Mouse (Mus musculus): Measurements from ENCODE around the gene Actg2.

Actg2 gene

GRCm38 (mm10) chr6:83512495-83512894 lies 23.6 kb downstream of the Actg2 start:
- peak; percentile 74 for DNase-seq (ENCODE audit: low spot score)

- no peak for DNase-seq (ENCODE audit: low spot score)
Observed at GRCm38 (mm10) chr6:83510210-83510609, 25.9 kb downstream of the Actg2 start.

- peak; percentile 8 for DNase-seq (ENCODE audit: low spot score)
Observed at GRCm38 (mm10) chr6:83509442-83509841, 26.6 kb downstream of the Actg2 start.

GRCm38 (mm10) chr6:83507168-83507546 lies 28.9 kb downstream of the Actg2 start:
- DNase-seq (ENCODE audit: low spot score) = no peak

DNA sequence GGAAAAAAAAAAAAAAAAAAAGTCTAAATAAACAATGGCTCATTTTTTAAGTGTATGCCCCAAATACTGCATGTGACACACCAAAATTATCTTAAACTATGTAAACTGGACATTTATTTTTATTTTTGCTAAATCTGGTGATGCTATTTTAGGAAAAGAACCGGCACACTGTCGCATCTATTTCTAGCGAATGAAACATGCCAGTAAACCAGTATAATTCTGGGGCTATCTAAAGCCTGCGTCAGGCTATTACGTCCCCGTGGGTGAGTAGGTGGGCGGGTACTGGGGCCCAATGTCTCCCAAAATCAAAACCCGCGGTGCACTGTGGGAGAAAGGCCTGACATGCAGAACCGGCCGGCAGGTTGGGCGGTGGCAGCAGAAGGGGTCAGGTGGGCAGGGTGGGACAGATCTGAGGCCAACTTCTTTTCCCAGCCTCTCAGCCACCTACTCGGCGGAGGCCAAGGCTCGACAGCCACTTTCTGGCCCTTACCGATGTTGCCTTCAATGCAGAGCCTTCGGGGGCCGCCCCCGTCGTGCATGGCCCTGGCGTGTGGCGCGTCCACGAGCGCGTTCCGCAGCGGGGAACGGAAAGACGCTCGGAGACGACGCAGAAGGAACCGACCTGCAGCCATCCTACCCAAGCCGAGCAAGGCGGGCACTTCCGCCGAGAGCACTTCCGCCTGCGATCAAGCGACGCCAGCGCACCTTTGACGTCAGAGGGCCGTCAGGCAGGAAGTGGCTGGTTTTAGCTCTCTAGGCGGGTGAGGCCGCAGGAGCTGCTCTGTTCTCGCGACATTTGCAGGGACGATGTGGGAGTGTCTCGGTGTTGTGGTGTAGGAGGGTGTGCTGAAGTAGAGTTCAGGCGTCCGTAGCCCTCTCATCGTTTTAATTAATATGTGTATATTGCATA lies 29.6 kb downstream of the Actg2 start, which contains the start of gene Dguok:
Gene Dguok (minus strand): TSS at position 712 of the 910 bp plus-strand sequence.
- peak; percentile 98 for DNase-seq (ENCODE audit: low spot score)

GRCm38 (mm10) chr6:83505554-83505953 lies 30.5 kb downstream of the Actg2 start:
- DNase-seq (ENCODE audit: low spot score) = no peak

GRCm38 (mm10) chr6:83503361-83503760 lies 32.7 kb downstream of the Actg2 start:
- DNase-seq (ENCODE audit: low spot score) = no peak

- no peak for DNase-seq (ENCODE audit: low spot score)
Observed at GRCm38 (mm10) chr6:83502656-83503055, 33.4 kb downstream of the Actg2 start.

- DNase-seq (ENCODE audit: low spot score) = no peak
Observed at GRCm38 (mm10) chr6:83501524-83502310, 34.3 kb downstream of the Actg2 start.

DNA sequence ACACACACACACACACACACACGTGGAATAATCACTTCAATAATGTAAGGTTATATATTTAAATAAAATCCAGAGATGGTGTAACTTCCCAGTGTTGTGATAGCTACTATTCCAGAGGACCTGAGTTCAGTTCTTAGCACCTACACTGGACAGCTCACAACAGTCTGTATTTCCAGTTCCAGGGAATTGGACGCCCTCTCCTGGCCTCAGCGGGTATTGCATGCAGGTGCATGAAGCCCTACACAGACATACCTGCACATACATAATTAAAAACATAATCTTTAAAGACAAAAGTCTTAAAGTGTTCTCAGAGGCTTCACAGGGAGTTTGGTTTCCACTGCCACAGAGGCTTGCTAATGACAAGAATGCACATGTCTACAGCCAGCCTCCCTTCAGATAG lies 35.6 kb downstream of the Actg2 start:
- no peak for DNase-seq (ENCODE audit: low spot score)

DNA sequence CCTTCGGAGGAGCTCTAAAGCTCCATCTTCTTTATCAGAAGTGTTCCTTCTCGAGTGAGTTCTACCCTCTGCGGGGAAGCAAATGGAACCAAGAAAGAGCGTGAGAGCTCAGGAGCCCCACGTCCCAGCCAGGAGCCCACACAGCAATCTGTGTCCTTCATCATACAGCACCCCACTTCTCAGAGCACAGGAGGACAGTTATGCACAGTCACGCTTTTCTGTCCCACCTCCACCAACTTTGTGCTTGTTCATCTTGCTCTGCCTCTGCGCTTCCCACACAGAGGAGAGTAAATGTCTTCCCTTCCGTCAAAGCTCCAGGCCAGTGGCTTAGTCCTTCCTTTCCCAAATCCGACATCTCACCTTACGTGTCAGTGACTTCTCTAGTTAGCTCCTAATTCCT lies 37.0 kb downstream of the Actg2 start:
- DNase-seq (ENCODE audit: low spot score) = no peak

GRCm38 (mm10) chr6:83496753-83497710 lies 39.0 kb downstream of the Actg2 start:
- DNase-seq (ENCODE audit: low spot score) = no peak

- DNase-seq (ENCODE audit: low spot score) = no peak
Observed at GRCm38 (mm10) chr6:83496009-83496752, 39.9 kb downstream of the Actg2 start.

DNA sequence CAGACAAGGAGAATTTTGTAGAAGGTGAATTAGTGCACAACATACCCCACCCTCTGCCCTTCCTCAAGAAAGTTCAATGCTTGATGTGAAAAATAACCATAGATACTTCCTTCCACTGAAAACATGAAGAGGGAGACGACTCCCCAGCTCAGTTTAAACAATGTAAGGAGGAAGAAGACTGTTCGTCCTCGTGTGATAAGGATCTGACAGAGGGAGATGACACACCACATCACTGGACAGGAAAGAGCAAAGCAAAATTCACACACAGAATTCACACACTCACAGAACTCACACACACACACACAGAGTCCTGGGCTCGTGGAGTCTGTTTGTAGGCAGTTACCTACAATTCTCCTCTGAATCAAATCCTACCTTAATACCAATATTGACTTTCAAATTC lies 45.4 kb downstream of the Actg2 start:
- no peak for DNase-seq (ENCODE audit: low spot score)

DNA sequence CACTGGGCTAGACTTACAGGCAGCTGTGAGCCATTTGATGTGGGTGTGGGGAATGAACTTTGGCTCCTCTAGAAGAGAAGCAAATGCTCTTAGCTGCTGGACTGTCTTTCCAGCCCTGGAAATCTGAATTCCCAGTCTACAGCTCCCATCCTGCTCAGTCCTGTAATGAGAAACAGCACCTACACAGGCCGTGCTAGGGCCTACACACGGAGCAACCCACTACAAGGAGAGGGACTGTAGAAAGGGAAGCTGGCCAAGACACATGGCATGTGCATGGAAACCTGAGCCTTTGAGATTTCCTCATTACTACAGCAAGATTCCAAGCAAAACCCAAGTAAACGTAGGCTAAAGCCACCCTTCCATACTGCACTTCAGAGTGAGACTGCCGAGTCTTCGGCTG lies 47.9 kb downstream of the Actg2 start:
- DNase-seq (ENCODE audit: low spot score) = no peak

GRCm38 (mm10) chr6:83487298-83487697 lies 48.8 kb downstream of the Actg2 start:
- no peak for DNase-seq (ENCODE audit: low spot score)

GRCm38 (mm10) chr6:83485854-83486253 lies 50.2 kb downstream of the Actg2 start:
- no peak for DNase-seq (ENCODE audit: low spot score)

- DNase-seq (ENCODE audit: low spot score) = no peak
Observed at GRCm38 (mm10) chr6:83483776-83484175, 52.3 kb downstream of the Actg2 start.

DNA sequence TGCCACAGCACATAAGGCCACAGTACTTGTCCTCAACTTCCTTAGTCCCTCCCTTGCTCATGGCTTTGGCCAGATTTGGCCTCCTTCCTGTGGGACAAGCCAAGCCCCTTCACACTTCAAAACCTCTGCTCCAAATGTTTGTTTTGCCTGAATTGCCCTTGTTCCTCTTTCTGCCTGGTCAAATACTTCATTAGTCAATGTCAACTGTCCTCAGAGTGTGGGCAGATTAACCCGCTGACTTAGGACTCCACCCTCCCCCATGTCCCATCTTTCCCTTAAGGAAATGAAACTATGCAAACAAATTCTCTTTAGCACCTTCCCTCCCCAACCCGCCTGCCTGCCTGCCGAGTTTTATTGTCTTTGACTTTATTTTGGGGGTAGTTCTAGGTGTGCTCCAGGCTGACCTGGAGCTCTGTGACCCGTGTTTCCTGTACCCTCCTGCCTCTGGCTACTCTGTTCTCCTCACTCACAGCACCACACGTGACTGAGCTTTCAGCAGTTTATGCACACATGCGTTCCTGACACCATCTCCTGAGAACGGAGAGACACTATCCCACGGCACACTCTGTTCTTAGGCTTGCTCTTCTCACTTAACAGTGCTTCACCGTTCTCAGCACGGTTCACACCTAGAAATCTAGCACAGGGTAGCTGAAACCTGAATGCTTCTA lies 53.5 kb downstream of the Actg2 start:
- peak; percentile 4 for DNase-seq (ENCODE audit: low spot score)

- no peak for DNase-seq (ENCODE audit: low spot score)
Observed at GRCm38 (mm10) chr6:83480019-83480655, 55.9 kb downstream of the Actg2 start.

All from embryo, embryonic 10.5 days (tissue).